Mouse (Mus musculus): Measurements from ENCODE around the gene Bach2.

GRCm38 (mm10) chr4:32425641-32426040 lies 187.0 kb downstream of the Bach2 start:
- TF ChIP-seq CTCF (IDR thresholded peaks at IDR 0.05; ENCODE audit: insufficient read depth, low read length) (no peak), POLR2A (IDR thresholded peaks at IDR 0.05; ENCODE audit: borderline replicate concordance, extremely low read depth, low read depth, low read length) (no peak)
